Mouse (Mus musculus) v-Abl transformed pro-B cells (cell line): ENCODE data around the gene Gm15056.

Source experiments
- in situ Hi-C, 2 experiments: fragments of 400-800 bp; cut with MboI; formaldehyde crosslinking; loops; one replicate each; pipeline ENCODE4 v1.15.1; 2025; ENCODE audit not compliant: unreplicated experiment in 2 of 2

Gene Gm15056

DNA sequence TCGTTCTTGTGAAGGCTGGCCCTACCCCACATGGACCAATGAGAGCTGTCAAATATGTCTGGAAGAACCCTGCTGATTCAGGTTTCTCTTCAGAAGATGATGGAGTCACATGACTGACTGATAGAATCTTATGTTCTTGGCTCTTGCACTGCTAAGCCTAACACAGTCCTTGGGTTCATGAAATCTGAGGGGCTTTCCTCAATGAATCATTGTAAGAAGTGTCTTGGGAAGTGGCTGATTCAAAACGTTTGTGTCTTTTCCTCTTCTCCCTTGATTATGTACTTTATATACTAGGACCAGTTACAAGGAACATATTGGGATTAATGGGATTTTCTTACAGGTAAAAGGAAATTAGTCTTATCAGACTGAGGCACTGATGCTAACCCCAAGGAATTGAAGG, at the start of gene Gm15056:
Gm15056 (minus strand) TSS at position 101 of the 400 bp plus-strand sequence.
- in situ Hi-C loops, result no loop called here

DNA sequence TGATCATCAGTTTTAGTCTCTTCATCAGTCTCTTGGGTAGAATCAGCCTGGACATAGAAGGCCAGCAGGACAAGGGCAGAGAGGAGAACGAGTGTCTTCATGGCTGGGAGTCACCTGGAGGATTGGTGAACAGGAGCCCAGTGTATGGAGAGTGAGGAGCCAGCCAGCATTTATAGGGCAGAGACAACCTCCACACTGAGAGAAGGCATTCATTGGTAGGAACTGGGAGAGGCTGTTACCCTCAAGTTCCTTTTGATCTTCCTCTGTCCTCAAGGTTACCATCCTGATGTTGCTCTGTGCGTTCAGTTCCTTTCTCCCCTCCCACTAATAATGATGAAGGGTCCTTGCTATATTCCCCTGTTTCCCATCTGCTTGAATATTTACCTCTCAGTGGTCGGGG, 42.2 kb upstream of the Gm15056 start, which contains the start of gene AY761185:
AY761185 (minus strand) TSS at position 101 of the 400 bp plus-strand sequence.
- in situ Hi-C loops, result loop anchor here (5.0 kb wide), 1 partner anchor 48 kb away; no protein-coding TSS in a partner anchor

DNA sequence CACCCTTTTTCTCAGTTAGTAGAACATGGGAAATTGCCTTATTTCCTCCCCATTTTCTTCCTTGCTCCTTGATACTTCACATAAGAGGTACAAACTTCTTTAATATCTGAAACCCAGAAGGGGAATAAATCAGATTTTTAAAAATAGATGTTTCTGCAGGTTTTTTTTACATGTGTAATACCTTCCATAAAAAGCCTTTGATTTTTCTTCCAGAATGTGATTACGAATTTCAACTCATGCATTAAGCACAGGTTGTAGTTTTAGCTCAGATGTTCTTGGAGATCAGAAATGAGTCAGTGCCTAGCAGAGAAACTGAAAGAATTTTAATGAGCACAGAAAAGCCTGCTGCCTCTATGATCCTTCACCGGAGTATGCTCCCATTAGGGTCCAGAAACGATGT, 19.5 kb upstream of the Gm15056 start, which contains the start of gene Gm6040:
Gm6040 (minus strand) TSS at position 101 of the 400 bp plus-strand sequence.
- in situ Hi-C loops, result no loop called here

DNA sequence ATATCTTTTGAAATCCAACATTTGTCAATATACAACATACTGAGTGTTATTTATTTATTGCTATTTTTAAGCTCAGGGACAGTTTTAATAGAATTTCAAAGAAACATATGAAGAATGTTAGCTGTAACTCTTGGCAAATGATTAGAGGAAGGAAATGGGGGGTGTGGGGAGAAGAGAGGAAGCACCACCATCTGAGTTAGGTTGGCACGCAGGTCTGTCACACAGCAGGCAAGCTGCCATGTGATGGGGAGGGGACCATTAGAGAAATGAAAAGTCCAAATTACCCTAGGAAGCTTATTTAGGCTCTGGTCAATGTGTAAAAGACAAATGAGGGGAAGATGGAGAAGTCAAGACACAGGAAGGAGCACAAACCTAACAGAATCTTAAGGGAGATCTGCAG, 9.9 kb upstream of the Gm15056 start:
- in situ Hi-C loops, result no loop called here

DNA sequence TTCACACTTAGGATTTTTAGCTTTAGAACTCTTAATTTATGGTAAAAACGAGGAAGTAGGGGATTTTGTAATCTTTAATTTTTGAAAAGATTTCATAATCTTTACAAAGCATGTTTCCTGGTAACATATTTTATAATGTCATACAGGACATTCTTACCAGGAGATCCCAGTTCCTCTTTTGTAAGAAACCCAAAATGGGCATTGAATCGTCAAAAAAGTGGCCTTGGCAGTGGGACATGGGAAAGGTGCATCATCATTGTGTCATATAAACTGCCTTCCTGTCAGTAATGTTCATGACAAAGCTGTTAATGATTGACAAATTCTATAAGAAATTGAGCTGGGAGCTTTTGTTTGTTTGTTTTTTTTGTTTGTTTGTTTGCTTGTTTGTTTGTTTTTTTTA, 5.8 kb upstream of the Gm15056 start:
- in situ Hi-C loops, result no loop called here

DNA sequence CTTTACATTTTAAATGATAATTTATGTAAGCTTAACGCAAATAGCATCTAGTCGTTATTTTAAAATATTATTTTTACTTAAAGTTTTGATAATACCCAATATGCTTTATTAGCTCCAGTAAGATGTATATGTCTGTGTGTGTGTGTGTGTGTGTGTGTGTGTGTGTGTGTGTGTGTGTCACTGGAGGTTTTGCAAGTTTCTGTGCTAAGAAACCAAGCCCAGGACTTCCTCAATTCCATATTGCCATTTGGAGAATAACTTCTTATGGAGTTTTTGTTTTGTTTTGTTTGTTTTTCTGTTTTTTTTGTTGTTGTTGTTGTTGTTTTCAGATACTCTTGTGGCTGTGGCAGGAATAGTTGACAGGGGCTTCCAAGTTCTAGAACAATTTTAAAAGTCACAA, 4.7 kb upstream of the Gm15056 start:
- in situ Hi-C loops, result no loop called here

DNA sequence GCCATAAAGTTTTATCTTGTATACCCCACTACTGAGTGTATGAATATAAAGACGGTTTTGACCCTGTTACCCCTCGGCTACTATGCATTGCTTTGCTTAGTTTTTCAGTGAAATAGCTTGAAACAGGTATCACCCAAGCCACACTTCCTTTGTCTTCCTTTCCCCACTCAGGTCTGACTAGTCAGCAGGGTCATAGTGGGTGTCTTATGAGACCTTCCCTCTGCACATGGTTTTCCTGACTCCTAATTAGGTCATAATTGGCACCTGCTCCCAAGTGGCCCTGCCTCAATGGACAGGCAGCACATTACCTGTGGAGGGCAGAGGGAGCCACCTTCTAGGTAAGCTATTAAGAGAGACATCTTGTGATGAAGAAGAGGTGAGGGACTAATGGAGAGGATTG, 10.1 kb downstream of the Gm15056 start, which contains the start of gene Defb33:
Defb33 (plus strand) TSS at position 301 of the 400 bp plus-strand sequence.
- in situ Hi-C loops, result no loop called here

DNA sequence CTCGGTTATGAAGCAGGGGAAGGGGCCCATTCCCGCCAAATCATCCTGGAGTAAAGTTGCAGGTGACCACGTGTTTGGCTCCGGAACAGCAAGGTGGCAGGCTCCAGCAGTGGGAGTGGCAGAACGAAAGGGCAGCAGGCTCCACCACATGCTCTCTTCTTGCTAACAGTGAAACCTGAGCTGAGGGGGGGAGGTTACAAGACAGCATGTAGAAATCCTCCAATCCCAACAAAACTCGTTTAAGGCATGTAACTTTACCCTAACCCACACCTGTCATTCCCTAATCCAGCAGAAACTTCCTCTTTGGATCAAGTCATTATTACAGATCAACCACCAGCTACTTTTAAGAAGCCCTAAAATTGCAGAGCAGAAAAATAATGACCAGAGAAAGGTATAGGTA, 27.8 kb downstream of the Gm15056 start:
- in situ Hi-C loops, result no loop called here
